Mouse (Mus musculus) bone marrow, adult 2 months (tissue): ENCODE measurements around the gene Rimklb.

ENCODE experiments used
- CTCF ChIP-seq: fragments of 200-500 bp; IDR thresholded peaks from 2 replicates; pipeline ENCODE4 v1.5.1; 2011; ENCODE audit warnings: low read length, control low read depth; ENCODE audit not compliant: control insufficient read depth, insufficient read depth
- POLR2A ChIP-seq: fragments of 200-500 bp; IDR thresholded peaks from 2 replicates; pipeline ENCODE4 v1.6.1; 2011; ENCODE audit warnings: low read depth, mild to moderate bottlenecking, control low read depth, low read length, borderline replicate concordance; ENCODE audit not compliant: control insufficient read depth

GRCm38 (mm10) chr6:122522595-122522994 lies 24.0 kb upstream of the Rimklb start:
- TF ChIP-seq CTCF (no peak), POLR2A (no peak)
